10 mouse cellular contexts compared by ENCODE assay signal in the genomic region with DNA sequence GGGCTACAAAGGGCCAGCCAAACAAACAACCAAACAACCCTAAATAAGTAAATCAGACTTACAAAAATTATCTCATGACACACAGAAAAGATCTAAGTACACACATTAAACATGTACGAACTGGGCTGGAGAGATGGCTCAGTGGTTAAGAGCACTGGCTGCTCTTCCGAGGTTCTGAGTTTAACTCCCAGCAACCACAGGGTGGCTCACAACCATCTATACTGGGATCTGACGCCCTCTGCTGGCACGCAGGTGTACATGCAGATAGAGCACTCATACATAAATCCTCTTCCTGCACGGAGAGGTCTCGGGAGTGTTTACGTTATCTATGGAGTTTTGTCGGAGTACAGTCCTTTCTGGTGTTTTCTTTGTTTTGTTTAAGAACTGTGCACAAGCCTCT.
DNase-seq lines count a peak whose midpoint lies in the region; TF ChIP-seq lines count a peak whose summit lies in the region.
"Had no signal": no experiment of that assay in that cellular context is flagged by ENCODE, and none has a peak within 500 bp of the region (broad histone marks: within the 10 kb centered on the region; RNA-seq: fewer than 3 reads in every experiment).

No protein-coding gene starts in this region.

- DNase-seq in heart, postnatal 14 days = peak; percentile 56 to 65
- DNase-seq in heart, adult 9 months (ENCODE audit: low spot score in 2 of 2) = no peak
- DNase-seq in R1 (ENCODE audit: low read depth, low spot score) = peak; percentile 92
- peak; percentile 46 to 64 for DNase-seq in heart, postnatal 36 days
- DNase-seq in lung, adult 18-20 months = peak; percentile 44 to 60
- no peak for DNase-seq in Muller cell, postnatal 12 days (ENCODE audit: inconsistent ontology term)

- no peak overlapping the region for H3K27ac ChIP-seq in testis, adult 2 months (ENCODE audit: control insufficient read depth, insufficient read depth, low read depth, low read length)
- H3K27ac ChIP-seq: lung, embryonic 15.5 days had no signal

- intact Hi-C loops in heart, postnatal 14 days (cut with DNase I) = loop anchor here (5.0 to 10.0 kb wide), 3 partner anchors 167 to 530 kb away; no protein-coding TSS in a partner anchor
- intact Hi-C loops in heart, postnatal 36 days (cut with DNase I) = loop anchor here (2.0 to 5.0 kb wide), 4 partner anchors 124 to 522 kb away; a partner anchor contains a TSS

- no peak overlapping the region for H3K4me3 ChIP-seq in C2C12 (ENCODE audit: insufficient read depth, poor library complexity, severe bottlenecking)
- H3K4me3 ChIP-seq in testis, adult 2 months (ENCODE audit: control insufficient read depth, low read depth, low read length) = no peak overlapping the region
- H3K4me3 ChIP-seq: erythroblast, embryonic 14.5 days; lung, embryonic 15.5 days had no signal

- peaks cover 11% of the 10 kb centered on the region for H3K79me3 ChIP-seq in C2C12 (ENCODE audit: low read depth)

- peaks cover 12% of the 10 kb centered on the region for H3K79me2 ChIP-seq in C2C12 (ENCODE audit: control insufficient read depth, insufficient read depth)

- no peak for TF ChIP-seq POLR2A in testis, adult 2 months (IDR thresholded peaks at IDR 0.05; ENCODE audit: control insufficient read depth, low read depth, low read length)

- H3ac ChIP-seq in C2C12 (ENCODE audit: control insufficient read depth, insufficient read length, low read depth) = no peak overlapping the region

- H3K36me3 ChIP-seq in C2C12 (ENCODE audit: control insufficient read depth, insufficient read depth) = peaks cover 5% of the 10 kb centered on the region
- H3K36me3 ChIP-seq in testis, adult 2 months (ENCODE audit: control insufficient read depth, insufficient read depth, low read length) = no peaks in the 10 kb centered on the region
- H3K36me3 ChIP-seq: lung, embryonic 15.5 days had no signal

- TF ChIP-seq CTCF in C2C12 (IDR thresholded peaks at IDR 0.05; ENCODE audit: control insufficient read depth, insufficient read depth, insufficient read length) = peak; percentile 44
- peak; percentile 76; the same call in 1 of the 2 replicates for TF ChIP-seq CTCF in testis, adult 2 months (IDR thresholded peaks at IDR 0.05; ENCODE audit: control insufficient read depth, insufficient read depth, insufficient replicate concordance, low read depth, low read length)

- no peaks in the 10 kb centered on the region for H3K27me3 ChIP-seq in C2C12 (ENCODE audit: control insufficient read depth, insufficient read depth, insufficient read length)
- no peaks in the 10 kb centered on the region for H3K27me3 ChIP-seq in testis, adult 2 months (ENCODE audit: control insufficient read depth, insufficient read depth, low read length)
- H3K27me3 ChIP-seq: lung, embryonic 15.5 days had no signal

- H3K4me1 ChIP-seq in testis, adult 2 months (ENCODE audit: control insufficient read depth, insufficient read depth, low read length) = no peaks in the 10 kb centered on the region; the same call in 1 of the 2 replicates

TF ChIP-seq in C2C12, 6 proteins besides CTCF, POLR2A, EP300 and RAD21:
- no peak for TF ChIP-seq MAX (IDR thresholded peaks at IDR 0.05)
- no peak for TF ChIP-seq MYOG (IDR thresholded peaks at IDR 0.05; ENCODE audit: control insufficient read depth, extremely low read depth, insufficient read length)
- TF ChIP-seq CEBPB (IDR thresholded peaks at IDR 0.05; ENCODE audit: low read depth) = no peak
- no peak for TF ChIP-seq MYOD1 (IDR thresholded peaks at IDR 0.05; ENCODE audit: control insufficient read depth, insufficient read length, low read depth)
- no peak for TF ChIP-seq FOSL1 (IDR thresholded peaks at IDR 0.05; ENCODE audit: insufficient read depth, low read length, poor library complexity, severe bottlenecking)
- TF ChIP-seq USF1 (IDR thresholded peaks at IDR 0.05; ENCODE audit: low read depth) = no peak

Comparison
In these comparisons a context has a peak if more than half of its experiments do, and no peak if none do; other contexts are left out.
1. DNase-seq: peak in heart, postnatal 14 days (2 of 2), R1 (single experiment), heart, postnatal 36 days (2 of 2) and lung, adult 18-20 months (2 of 2); none in heart, adult 9 months (0 of 2) and Muller cell, postnatal 12 days (single experiment).